Mouse (Mus musculus): Measurements from ENCODE around the gene Hist1h2ae. TPM values are rescaled to one million over a fixed set of nuclear protein-coding genes. Genes with fewer than 3 reads are reported as not detected.
A peak's percentile ranks its signal among the peaks of the same experiment; 100 is the strongest.
"Not testable (repeated sequence)": the region's sequence is repeated elsewhere in the genome, so short reads cannot be mapped to it uniquely, and the experiment has no call there.

The Hist1h2ae gene
- polyA plus RNA-seq, 1 experiment from 2014 or later = 34.0 TPM

DNA sequence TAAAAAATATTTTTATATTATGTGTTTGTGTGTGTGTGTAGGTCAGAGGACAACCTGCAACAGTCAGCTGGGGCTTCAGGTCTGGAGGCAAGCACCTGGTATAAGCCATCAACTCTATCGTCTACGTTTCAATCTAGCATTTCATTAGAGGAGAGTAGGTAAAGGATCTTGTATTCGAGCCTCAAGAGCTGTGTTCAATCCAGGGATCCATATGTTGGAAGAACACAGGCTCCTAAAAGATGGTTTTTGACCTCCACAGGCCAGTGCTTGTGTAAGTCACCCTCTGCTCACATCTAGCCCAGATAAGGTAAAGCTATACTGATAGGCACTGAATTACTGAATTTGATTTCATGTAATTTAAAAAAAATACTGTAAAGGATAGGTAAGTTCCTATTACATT is 14.1 kb downstream of the Hist1h2ae start:
- H3K4me2 ChIP-seq (ENCODE audit: low read depth, low read length) = 0 out of 2 replicates have a peak overlapping the region, but pooled peaks have one; percentile 4
- no peak for ATAC-seq (replicated peaks; ENCODE audit: extremely low read depth, insufficient read depth, low FRiP score)
- H3K4me1 ChIP-seq (ENCODE audit: control insufficient read depth, insufficient read depth, low read length) = peaks cover 6% of the 10 kb centered on the region
- no peak overlapping the region; the same call in 1 of the 2 replicates for H3K27ac ChIP-seq (ENCODE audit: low read length)
- H3K9me3 ChIP-seq (replicated peaks; ENCODE audit: control insufficient read depth, low read length) = no peaks in the 10 kb centered on the region
- WGBS = 72% methylated on average over 3 of the region's 3 CpGs
- H3K4me3 ChIP-seq (ENCODE audit: low read length) = no peak overlapping the region
- no peak overlapping the region for H3K9ac ChIP-seq (ENCODE audit: low read length)
- no peaks in the 10 kb centered on the region for H3K27me3 ChIP-seq (ENCODE audit: control insufficient read depth, insufficient read depth, low read length)
- H3K36me3 ChIP-seq (ENCODE audit: control insufficient read depth, insufficient read depth) = no peaks in the 10 kb centered on the region

DNA sequence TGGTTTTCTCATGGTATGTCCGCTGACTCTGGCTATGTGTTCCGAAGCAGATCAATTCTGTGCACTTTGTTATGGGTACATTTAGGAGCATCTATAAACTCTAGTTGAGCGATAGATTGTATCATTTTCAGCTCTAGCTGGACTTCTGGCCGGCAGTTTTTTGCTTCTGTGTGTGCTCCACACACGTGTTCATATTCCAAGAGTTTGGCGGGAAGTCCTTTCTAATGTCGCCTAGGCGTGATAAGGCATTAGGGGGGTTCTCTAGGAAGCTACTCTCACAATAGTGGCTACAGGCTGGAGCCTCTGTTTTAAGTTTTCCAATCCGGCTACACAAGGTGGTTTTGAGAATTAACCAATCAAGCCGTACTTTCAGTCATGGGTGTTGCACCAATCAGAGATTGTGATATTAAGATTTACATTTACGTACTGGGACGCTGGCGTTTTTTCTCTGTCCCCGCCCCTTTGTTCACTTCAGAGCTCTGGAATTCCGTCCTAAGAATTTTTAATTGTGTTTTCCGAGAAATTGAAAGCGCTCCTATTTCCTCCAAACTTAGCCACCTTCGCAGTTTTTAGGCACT is 15.1 kb downstream of the Hist1h2ae start:
- Histone ChIP-seq H3K9me3 (replicated peaks; ENCODE audit: control insufficient read depth, low read length) (no peaks in the 10 kb centered on the region), H3K27me3 (ENCODE audit: control insufficient read depth, insufficient read depth, low read length) (no peaks in the 10 kb centered on the region), H3K27ac (ENCODE audit: low read length) (peak overlapping the region; percentile 93), H3K4me2 (ENCODE audit: low read depth, low read length) (peak overlapping the region; percentile 90), H3K9ac (ENCODE audit: low read length) (peak overlapping the region; percentile 85), H3K36me3 (ENCODE audit: control insufficient read depth, insufficient read depth) (no peaks in the 10 kb centered on the region), H3K4me1 (ENCODE audit: control insufficient read depth, insufficient read depth, low read length) (peaks cover 6% of the 10 kb centered on the region), H3K4me3 (ENCODE audit: low read length) (peak overlapping the region; percentile 55)
- WGBS = 0% methylated on average over 18 of the region's 18 CpGs
- ATAC-seq (replicated peaks; ENCODE audit: extremely low read depth, insufficient read depth, low FRiP score) = peak; percentile 72

DNA sequence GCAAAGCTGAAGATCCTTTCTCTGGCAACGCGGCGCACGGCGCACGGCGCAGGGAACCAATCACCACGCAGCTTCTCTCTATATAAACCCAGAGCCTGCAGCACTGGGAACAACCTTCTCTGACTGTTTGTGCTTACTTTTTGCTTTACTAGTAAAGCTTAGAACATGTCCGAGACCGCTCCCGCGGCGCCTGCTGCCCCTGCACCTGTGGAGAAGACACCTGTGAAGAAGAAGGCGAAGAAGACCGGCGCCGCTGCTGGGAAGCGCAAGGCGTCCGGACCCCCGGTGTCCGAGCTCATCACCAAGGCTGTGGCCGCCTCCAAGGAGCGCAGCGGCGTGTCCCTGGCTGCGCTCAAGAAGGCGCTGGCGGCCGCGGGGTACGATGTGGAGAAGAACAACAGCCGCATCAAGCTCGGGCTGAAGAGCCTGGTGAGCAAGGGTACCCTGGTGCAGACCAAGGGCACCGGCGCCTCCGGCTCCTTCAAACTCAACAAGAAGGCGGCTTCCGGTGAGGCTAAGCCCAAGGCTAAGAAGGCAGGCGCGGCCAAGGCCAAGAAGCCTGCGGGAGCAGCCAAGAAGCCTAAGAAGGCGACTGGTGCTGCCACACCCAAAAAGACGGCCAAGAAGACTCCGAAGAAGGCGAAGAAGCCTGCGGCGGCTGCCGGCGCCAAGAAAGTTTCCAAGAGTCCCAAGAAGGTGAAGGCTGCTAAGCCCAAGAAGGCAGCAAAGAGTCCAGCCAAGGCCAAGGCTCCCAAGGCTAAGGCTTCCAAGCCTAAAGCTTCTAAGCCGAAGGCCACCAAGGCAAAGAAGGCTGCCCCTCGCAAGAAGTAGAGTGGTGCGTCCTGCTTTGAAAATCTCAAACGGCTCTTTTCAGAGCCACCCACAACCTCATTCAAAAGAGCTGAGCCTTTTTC is 15.8 kb downstream of the Hist1h2ae start:
- H3K9me3 ChIP-seq (replicated peaks; ENCODE audit: control insufficient read depth, low read length) = no peaks in the 10 kb centered on the region
- peak overlapping the region; percentile 85 for H3K9ac ChIP-seq (ENCODE audit: low read length)
- peak; percentile 77 for ATAC-seq (replicated peaks; ENCODE audit: extremely low read depth, insufficient read depth, low FRiP score)
- peak overlapping the region; percentile 93 for H3K27ac ChIP-seq (ENCODE audit: low read length)
- under 1% methylated on average over 54 of the region's 54 CpGs for WGBS
- peak overlapping the region; percentile 55 for H3K4me3 ChIP-seq (ENCODE audit: low read length)
- H3K36me3 ChIP-seq (ENCODE audit: control insufficient read depth, insufficient read depth) = no peaks in the 10 kb centered on the region
- no peaks in the 10 kb centered on the region for H3K27me3 ChIP-seq (ENCODE audit: control insufficient read depth, insufficient read depth, low read length)
- H3K4me2 ChIP-seq (ENCODE audit: low read depth, low read length) = peak overlapping the region; percentile 90
- H3K4me1 ChIP-seq (ENCODE audit: control insufficient read depth, insufficient read depth, low read length) = peaks cover 10% of the 10 kb centered on the region

DNA sequence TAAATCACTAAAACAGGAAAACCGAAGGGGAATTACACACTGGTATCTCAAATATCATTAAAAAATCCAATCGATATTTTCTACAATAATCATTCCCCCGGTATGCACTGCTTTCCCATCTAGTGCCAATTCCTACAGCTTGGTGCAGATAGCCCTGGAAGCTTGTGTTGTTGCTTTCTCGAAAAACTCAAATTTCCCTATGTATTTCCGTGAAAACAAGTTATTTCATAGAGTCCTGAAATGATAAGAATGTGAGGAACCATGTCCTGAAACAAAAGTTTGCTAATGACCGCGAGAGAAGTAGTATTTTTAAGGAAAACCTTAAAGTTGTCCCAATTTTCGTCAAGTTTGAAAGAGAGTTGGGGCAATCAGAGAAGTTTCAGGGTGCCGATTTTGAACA is 16.6 kb downstream of the Hist1h2ae start:
- Histone ChIP-seq H3K9me3 (replicated peaks; ENCODE audit: control insufficient read depth, low read length) (no peaks in the 10 kb centered on the region), H3K9ac (ENCODE audit: low read length) (peak overlapping the region; percentile 85), H3K27ac (ENCODE audit: low read length) (peak overlapping the region; percentile 93), H3K4me2 (ENCODE audit: low read depth, low read length) (peak overlapping the region; percentile 90), H3K4me3 (ENCODE audit: low read length) (peak overlapping the region; percentile 55), H3K36me3 (ENCODE audit: control insufficient read depth, insufficient read depth) (no peaks in the 10 kb centered on the region), H3K4me1 (ENCODE audit: control insufficient read depth, insufficient read depth, low read length) (peaks cover 10% of the 10 kb centered on the region), H3K27me3 (ENCODE audit: control insufficient read depth, insufficient read depth, low read length) (no peaks in the 10 kb centered on the region)
- WGBS = 20% methylated on average over 9 of the region's 9 CpGs
- no peak for ATAC-seq (replicated peaks; ENCODE audit: extremely low read depth, insufficient read depth, low FRiP score)

DNA sequence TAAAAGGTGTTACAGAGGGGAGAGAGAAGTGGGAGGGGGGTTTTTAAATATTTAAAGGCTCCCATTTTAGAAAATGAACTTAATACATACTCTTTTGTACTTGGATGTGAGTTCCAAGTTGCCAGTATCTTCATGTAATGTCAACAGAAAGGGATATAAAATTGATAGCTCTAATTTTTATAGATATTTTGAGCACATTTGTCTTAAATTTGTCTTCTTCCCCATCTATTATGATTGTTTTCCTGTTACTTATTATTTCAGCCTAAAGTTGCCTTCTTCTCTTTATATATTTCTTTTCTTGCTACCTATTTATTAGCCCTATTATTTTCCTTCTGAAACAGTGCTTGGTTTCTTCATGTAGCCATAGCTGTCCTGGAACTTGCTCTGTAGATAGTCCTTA is 18.1 kb downstream of the Hist1h2ae start, which contains the start of gene Hist1h1d:
TSS of gene Hist1h1d (plus strand) at position 301 of the 400 bp plus-strand sequence.
- H3K9me3 ChIP-seq (replicated peaks; ENCODE audit: control insufficient read depth, low read length) = no peaks in the 10 kb centered on the region
- H3K4me1 ChIP-seq (ENCODE audit: control insufficient read depth, insufficient read depth, low read length) = peaks cover 10% of the 10 kb centered on the region
- no peaks in the 10 kb centered on the region for H3K36me3 ChIP-seq (ENCODE audit: control insufficient read depth, insufficient read depth)
- no peaks in the 10 kb centered on the region for H3K27me3 ChIP-seq (ENCODE audit: control insufficient read depth, insufficient read depth, low read length)
- H3K9ac ChIP-seq (ENCODE audit: low read length) = peak within 1 kb of the TSS; percentile 85; the same call in 1 of the 2 replicates
- H3K4me3 ChIP-seq (ENCODE audit: low read length) = no peak within 1 kb of the TSS
- peak within 1 kb of the TSS; percentile 70 for H3K4me2 ChIP-seq (ENCODE audit: low read depth, low read length)
- H3K27ac ChIP-seq (ENCODE audit: low read length) = peak within 1 kb of the TSS; percentile 93
- no peak for ATAC-seq (replicated peaks; ENCODE audit: extremely low read depth, insufficient read depth, low FRiP score)

DNA sequence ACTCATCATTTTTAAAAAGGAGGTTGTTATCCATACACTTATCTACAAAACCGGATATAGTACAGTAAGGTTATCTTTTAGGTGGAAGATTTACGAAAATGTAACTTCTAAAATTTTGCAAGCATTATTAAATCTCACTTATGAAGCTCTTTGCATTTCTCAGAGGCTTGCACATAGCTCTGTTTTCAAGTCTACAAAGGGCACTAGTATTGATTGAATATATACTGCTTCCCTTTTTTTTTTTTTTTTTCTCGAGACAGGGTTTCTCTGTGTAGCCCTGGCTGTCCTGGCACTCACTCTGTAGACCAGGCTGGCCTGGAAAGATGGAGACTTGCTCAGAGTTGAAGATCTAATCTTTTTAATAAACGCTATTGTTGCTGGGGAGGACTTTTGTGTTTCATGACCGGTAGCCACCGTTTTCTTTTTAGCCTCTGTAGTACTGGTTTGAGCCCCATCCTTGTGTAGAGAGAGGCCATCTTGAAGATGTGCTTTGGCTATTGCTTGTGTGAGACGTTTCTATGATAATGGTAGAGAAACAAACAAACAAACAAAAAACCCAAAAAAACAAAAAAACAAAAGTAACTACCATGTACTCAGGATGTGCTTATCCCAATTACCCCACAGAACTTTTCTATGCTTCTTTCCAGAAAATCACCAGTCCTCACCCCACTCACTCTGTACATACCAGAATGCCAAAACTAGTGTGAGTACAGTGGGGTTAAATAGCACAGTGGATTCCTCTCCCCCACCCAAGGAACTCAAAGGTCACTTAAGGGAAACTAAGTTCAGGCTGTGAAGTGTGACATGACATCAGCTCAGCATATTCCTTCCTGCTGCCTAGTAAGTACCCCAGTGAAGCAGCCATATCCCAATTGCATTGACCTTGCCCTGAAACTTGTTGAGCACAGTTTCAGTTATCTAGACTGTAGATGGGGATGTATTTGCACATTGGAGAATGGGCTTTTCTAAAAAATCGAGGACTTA is 18.8 kb downstream of the Hist1h2ae start:
- Histone ChIP-seq H3K27me3 (ENCODE audit: control insufficient read depth, insufficient read depth, low read length) (no peaks in the 10 kb centered on the region), H3K9ac (ENCODE audit: low read length) (peak overlapping the region; percentile 73), H3K4me1 (ENCODE audit: control insufficient read depth, insufficient read depth, low read length) (peaks cover 10% of the 10 kb centered on the region), H3K36me3 (ENCODE audit: control insufficient read depth, insufficient read depth) (no peaks in the 10 kb centered on the region), H3K4me3 (ENCODE audit: low read length) (peak overlapping the region; percentile 56), H3K9me3 (replicated peaks; ENCODE audit: control insufficient read depth, low read length) (no peaks in the 10 kb centered on the region), H3K4me2 (ENCODE audit: low read depth, low read length) (peak overlapping the region; percentile 70), H3K27ac (ENCODE audit: low read length) (peak overlapping the region; percentile 89)
- ATAC-seq (replicated peaks; ENCODE audit: extremely low read depth, insufficient read depth, low FRiP score) = no peak
- 47% methylated on average over 8 of the region's 8 CpGs for WGBS

DNA sequence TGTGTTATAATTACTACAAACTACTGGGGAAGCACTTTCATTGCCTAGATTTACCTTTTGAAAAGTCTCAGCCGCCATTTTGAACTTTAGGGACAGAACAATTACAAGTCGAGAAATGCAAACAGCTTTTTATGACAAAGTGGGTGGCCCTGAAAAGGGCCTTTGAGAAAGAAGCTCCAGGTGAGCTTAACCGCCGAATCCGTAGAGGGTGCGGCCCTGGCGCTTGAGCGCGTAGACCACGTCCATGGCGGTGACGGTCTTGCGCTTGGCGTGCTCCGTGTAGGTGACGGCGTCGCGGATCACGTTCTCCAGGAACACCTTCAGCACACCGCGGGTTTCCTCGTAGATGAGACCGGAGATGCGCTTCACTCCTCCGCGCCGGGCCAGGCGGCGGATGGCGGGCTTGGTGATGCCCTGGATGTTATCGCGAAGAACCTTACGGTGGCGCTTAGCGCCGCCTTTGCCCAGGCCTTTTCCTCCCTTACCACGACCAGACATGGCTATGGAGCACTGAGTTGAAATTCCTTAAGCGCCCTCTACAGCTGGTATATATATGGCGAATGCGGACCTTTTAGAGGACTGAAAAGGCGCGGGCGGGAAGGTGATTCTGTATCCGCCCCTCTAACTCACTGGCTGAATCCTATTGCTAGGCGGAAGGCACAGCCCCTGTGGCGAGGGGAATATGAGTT is 19.7 kb downstream of the Hist1h2ae start, which contains the start of gene Hist1h4f:
TSS of gene Hist1h4f (minus strand) at position 503 of the 689 bp plus-strand sequence.
- H3K27me3 ChIP-seq (ENCODE audit: control insufficient read depth, insufficient read depth, low read length); H3K36me3 ChIP-seq (ENCODE audit: control insufficient read depth, insufficient read depth); H3K9me3 ChIP-seq (replicated peaks; ENCODE audit: control insufficient read depth, low read length): not testable (repeated sequence)
- Histone ChIP-seq H3K4me2 (ENCODE audit: low read depth, low read length) (peak within 1 kb of the TSS; percentile 70), H3K27ac (ENCODE audit: low read length) (peak within 1 kb of the TSS; percentile 89), H3K4me3 (ENCODE audit: low read length) (peak within 1 kb of the TSS; percentile 56), H3K4me1 (ENCODE audit: control insufficient read depth, insufficient read depth, low read length) (peaks cover 10% of the 10 kb centered on the region), H3K9ac (ENCODE audit: low read length) (peak within 1 kb of the TSS; percentile 73)
- WGBS = under 1% methylated on average over 44 of the region's 47 CpGs
- ATAC-seq (replicated peaks; ENCODE audit: extremely low read depth, insufficient read depth, low FRiP score) = peak; percentile 83

DNA sequence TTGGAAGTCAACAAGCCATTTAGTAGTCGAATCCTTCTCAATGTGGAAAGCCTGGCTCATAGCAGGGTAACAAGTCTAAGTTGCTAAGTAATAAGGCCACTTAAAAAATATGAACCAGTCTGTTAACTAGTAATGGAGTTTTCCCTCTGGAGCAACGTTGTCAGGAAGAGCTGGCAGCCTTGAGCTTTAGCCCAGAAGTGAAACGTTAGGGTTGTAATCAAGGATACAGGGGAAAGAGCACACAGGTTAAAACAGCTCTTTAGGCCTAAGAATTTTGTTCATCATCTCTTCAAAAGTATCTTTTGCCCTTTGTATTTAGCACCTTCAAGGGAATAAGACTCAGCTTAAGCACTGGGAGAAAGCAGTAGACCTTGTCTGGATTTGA is 20.3 kb downstream of the Hist1h2ae start:
- Histone ChIP-seq H3K4me3 (ENCODE audit: low read length) (peak overlapping the region; percentile 56), H3K36me3 (ENCODE audit: control insufficient read depth, insufficient read depth) (no peaks in the 10 kb centered on the region), H3K4me1 (ENCODE audit: control insufficient read depth, insufficient read depth, low read length) (peaks cover 10% of the 10 kb centered on the region), H3K4me2 (ENCODE audit: low read depth, low read length) (peak overlapping the region; percentile 70), H3K9me3 (replicated peaks; ENCODE audit: control insufficient read depth, low read length) (no peaks in the 10 kb centered on the region), H3K27ac (ENCODE audit: low read length) (peak overlapping the region; percentile 89), H3K9ac (ENCODE audit: low read length) (peak overlapping the region; percentile 73), H3K27me3 (ENCODE audit: control insufficient read depth, insufficient read depth, low read length) (no peaks in the 10 kb centered on the region)
- WGBS = 9% methylated on average over 3 of the region's 3 CpGs
- ATAC-seq (replicated peaks; ENCODE audit: extremely low read depth, insufficient read depth, low FRiP score) = no peak

Data from heart, embryonic 16.5 days (tissue).